Mouse (Mus musculus) lung, adult 2 months (tissue): Measurements from ENCODE around the gene Gm11037. TPM values are rescaled to one million over a fixed set of nuclear protein-coding genes. Genes with fewer than 3 reads are reported as not detected.
"Not testable (repeated sequence)": the region's sequence is repeated elsewhere in the genome, so short reads cannot be mapped to it uniquely, and the experiment has no call there.

Experiments
- DNase-seq: peaks from one replicate; pipeline ENCODE4 v3.0.0; 2022
- H3K4me1 ChIP-seq: fragments of 200-500 bp; 2 replicates; pipeline ENCODE4 v1.6.1; 2011; ENCODE audit warnings: low read length; ENCODE audit not compliant: control insufficient read depth, insufficient read depth
- H3K4me3 ChIP-seq: fragments of 200-500 bp; replicated peaks from 2 replicates; pipeline ENCODE3; 2011; ENCODE audit warnings: low read depth, mild to moderate bottlenecking, control low read depth, low read length; ENCODE audit errors: extremely low read depth
- CTCF ChIP-seq: fragments of 200-500 bp; IDR thresholded peaks from 2 replicates; pipeline ENCODE4 v1.5.1; 2011; ENCODE audit warnings: mild to moderate bottlenecking, low read length, control low read depth; ENCODE audit not compliant: insufficient read depth
- POLR2A ChIP-seq: fragments of 200-500 bp; IDR thresholded peaks from 2 replicates; pipeline ENCODE4 v1.6.1; 2011; ENCODE audit warnings: low read depth, mild to moderate bottlenecking, control low read depth, low read length, borderline replicate concordance; ENCODE audit errors: extremely low read depth
- WGBS: fragments of 180-500 bp; shearing (Covaris S2); methylation state at CpG from one replicate; pipeline ENCODE4 v1.1.7; 2018; 5-methylcytosine and 5-hydroxymethylcytosine counted together
- polyA plus RNA-seq: library from polyadenylated mRNA; depleted of rRNA; stranded (reverse); fragments of >200 nt; gene quantifications from 2 replicates; pipeline ENCODE4 v1.2.3, GENCODE M21; 2012

Gm11037 gene
- polyA plus RNA-seq, 1 experiment, result not detected

- Histone ChIP-seq H3K4me1 (peaks cover 9% of the 10 kb centered on the region), H3K4me3 (no peak overlapping the region)
- DNase-seq, result no peak
- TF ChIP-seq CTCF (no peak), POLR2A (no peak)
- WGBS, result 69% methylated on average over 4 of the region's 4 CpGs
Measured at GRCm38 (mm10) chr2:131097087-131097486, 36.2 kb upstream of the Gm11037 start.

DNA sequence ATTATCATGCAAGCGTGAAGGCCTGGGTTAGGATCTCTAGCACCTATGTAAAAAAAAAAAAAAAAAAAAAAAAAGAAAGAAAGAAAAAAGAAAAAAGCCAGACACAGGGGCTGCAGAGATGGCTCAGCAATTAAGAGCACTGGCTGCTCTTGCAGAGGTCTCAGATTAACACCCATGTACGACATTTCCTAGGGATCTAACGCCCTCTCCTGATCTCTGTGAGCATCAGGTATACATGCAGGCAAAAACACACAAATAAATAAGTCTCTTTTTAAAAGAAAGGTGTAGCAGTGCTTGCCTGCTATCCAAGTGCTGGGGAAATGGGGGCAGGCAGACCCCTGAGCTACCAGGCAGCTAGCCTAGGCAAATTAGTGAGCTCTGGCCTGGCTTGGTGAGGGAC, 31.8 kb upstream of the Gm11037 start:
- no peak for TF ChIP-seq POLR2A
- DNase-seq, result no peak
- 61% methylated on average over 3 of the region's 3 CpGs for WGBS
- Histone ChIP-seq H3K4me3 (no peak overlapping the region), H3K4me1 (peaks cover 3% of the 10 kb centered on the region; the same call in 1 of the 2 replicates)

DNA sequence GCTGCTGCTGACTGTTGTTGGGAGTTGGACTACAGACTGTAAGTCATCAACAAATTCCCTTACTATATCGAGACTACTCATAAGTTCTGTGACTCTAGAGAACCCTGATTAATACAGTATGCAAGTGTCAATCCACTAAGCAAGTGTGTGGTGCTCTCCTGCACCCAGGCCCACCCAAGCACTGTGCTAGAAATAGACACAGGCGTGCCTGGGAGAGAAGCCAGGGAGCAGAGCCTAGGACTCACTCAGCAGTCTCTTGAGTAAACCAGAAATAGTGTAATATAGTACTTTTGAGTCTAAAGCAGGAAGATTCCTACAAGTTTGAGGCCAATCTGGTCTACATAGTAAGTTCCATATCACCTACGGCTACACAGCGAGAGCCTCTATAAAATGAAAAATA, 29.3 kb upstream of the Gm11037 start:
- Histone ChIP-seq H3K4me3 (no peak overlapping the region), H3K4me1 (no peaks in the 10 kb centered on the region; the same call in 1 of the 2 replicates)
- no peak for DNase-seq
- TF ChIP-seq CTCF, result no peak
- TF ChIP-seq POLR2A, result no peak
- WGBS, result 78% methylated on average over 4 of the region's 4 CpGs

DNA sequence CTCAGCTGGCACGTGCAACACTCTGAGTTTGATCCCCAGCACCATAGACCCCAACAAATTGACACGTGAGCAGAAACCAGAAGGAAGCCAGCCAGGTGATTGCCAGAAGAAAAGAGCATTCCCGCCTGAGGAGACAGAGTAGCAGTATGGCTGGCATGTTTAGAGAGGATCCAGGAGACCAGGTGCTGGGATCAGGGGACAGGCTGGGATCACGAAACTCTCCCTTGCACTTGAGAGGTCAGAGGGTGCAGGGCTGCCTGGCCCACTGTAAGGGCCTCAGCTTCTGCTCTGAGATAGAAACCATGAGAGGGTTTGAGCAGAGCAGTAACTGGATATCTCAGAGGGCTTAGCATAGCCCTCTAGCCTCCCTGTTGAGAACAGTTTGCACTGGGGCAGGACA, 28.2 kb upstream of the Gm11037 start:
- H3K4me3 ChIP-seq, H3K4me1 ChIP-seq, DNase-seq: not testable (repeated sequence)
- WGBS, result 85% methylated on average over 4 of the region's 4 CpGs

DNA sequence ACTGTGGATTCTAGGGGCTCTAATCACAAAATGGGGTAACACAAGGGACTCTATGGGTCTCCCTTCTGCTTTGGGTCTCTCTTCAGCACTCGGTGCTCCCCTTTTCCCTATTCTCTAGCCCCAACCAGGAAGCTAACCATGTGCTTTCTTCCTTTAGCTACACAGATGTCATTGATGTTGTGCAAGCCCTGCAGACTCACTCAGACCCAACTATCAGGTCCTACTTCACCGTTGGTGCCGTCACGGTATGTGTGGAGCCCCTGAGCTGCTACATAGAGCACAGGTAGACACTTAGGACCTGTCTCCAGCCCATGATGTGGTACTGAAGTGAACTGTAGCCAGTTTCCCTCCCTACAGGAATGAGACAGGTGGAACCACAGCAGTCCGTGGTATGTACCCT, 27.3 kb upstream of the Gm11037 start:
- Histone ChIP-seq H3K4me1 (no peaks in the 10 kb centered on the region; the same call in 1 of the 2 replicates), H3K4me3 (no peak overlapping the region)
- no peak for DNase-seq
- WGBS, result 83% methylated on average over 5 of the region's 5 CpGs
- TF ChIP-seq POLR2A (no peak), CTCF (no peak)

GRCm38 (mm10) chr2:131118968-131119574, 14.2 kb upstream of the Gm11037 start:
- no peak overlapping the region for H3K4me3 ChIP-seq
- no peak for DNase-seq
- 67% methylated on average over 2 of the region's 2 CpGs for WGBS

DNA sequence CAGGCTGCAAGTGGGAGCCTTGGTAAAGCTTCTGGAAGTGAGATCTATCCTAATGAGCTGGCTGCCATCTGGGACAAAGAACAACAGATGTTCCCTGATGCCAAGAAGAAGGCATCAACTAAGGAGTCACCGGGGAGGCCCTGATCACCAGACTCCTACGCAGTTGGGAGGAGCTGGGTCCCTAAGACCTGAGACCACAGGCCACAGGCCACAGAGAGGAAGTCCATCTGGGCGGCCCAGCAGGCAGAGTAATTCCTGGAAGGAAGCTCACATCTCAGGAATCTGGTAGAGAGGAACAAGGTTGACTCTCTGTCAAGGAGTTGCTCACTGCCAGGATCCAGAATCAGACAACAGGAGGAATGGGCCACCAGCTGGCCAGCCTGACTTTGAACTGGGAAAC, 9.1 kb upstream of the Gm11037 start:
- Histone ChIP-seq H3K4me1 (peaks cover 6% of the 10 kb centered on the region), H3K4me3 (no peak overlapping the region)
- TF ChIP-seq CTCF (no peak), POLR2A (no peak)
- no peak for DNase-seq
- WGBS, result 48% methylated on average over 3 of the region's 3 CpGs

More at GRCm38 (mm10) chr2:131118968-131119574, 14.2 kb upstream of the Gm11037 start:
- no peaks in the 10 kb centered on the region for H3K4me1 ChIP-seq
- no peak for TF ChIP-seq POLR2A
- no peak for TF ChIP-seq CTCF

DNA sequence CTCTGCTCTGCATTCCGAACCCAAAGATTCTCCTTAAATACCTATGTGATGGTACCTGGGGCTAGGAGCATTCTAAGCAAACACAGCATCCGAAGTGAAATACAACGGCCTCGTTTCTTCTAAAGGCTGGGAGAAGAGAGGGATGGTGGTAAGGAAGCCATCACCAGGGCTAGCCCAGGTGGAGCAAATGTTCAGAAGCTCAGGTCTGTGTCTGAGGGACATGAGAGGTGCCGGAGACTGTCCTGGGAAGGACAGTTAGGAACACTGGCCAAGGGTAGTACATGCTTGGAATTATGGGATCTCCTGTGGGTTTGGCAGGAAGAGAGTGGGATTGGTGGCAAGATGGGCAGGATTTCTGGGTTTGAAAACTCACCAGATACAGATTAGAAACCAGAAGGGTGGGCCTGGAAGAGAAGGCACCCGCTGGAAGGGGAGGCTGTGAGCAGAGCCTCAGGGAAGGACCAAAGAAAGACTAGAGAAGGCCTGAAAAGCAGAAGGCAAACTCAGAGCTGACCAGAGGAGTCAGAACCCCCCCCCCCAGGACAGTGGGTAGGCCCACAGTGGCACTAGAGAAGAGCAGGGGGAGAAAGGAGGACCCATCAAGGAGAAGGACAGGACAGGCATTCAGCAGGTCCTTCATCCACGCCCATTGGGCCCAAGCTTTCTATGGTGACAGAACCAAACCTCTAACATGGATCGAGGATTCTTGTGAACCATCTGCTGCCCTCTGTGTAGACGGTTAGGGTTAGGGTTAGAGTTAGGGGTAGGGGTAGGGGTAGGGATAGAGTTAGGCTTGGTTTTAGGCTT, 7.9 kb upstream of the Gm11037 start:
- Histone ChIP-seq H3K4me1 (peaks cover 8% of the 10 kb centered on the region), H3K4me3 (no peak overlapping the region)
- TF ChIP-seq POLR2A, result no peak
- TF ChIP-seq CTCF, result no peak
- DNase-seq, result no peak
- WGBS, result 94% methylated on average over 9 of the region's 9 CpGs

- TF ChIP-seq CTCF (no peak), POLR2A (no peak)
- 80% methylated on average over 9 of the region's 9 CpGs for WGBS
- no peak for DNase-seq
Measured at GRCm38 (mm10) chr2:131125964-131126815, 7.1 kb upstream of the Gm11037 start.

More at GRCm38 (mm10) chr2:131125964-131126815, 7.1 kb upstream of the Gm11037 start:
- Histone ChIP-seq H3K4me3 (no peak overlapping the region), H3K4me1 (peaks cover 8% of the 10 kb centered on the region)
